Mouse (Mus musculus) MEL (cell line): ENCODE results near the gene Rpl26.

Experiments
- CTCF ChIP-seq, 3 experiments: IDR thresholded peaks in 2 of 3; conservative IDR thresholded peaks in 1 of 3; 2 replicates each; pipeline ENCODE4 v1.5.1; 2011 to 2012; ENCODE audit warnings: low read length in 3 of 3, low read depth in 2 of 3, mild to moderate bottlenecking in 2 of 3, improper control_type of control experiment in 1 of 3, inconsistent platforms in 1 of 3, mixed read lengths in 1 of 3, moderate library complexity in 1 of 3; ENCODE audit not compliant: control insufficient read depth in 1 of 3, insufficient read depth in 1 of 3, poor library complexity in 1 of 3, severe bottlenecking in 1 of 3
- POLR2A ChIP-seq, 2 experiments: IDR thresholded peaks; 2 replicates each; pipeline ENCODE4 v1.6.1; 2011 to 2012; ENCODE audit warnings: low read length in 2 of 2, mild to moderate bottlenecking in 2 of 2, control low read depth in 1 of 2, improper control_type of control experiment in 1 of 2, low read depth in 1 of 2, moderate library complexity in 1 of 2; ENCODE audit not compliant: control insufficient read depth in 1 of 2, insufficient read depth in 1 of 2, poor library complexity in 1 of 2
- ZMIZ1 ChIP-seq: IDR thresholded peaks from 2 replicates; pipeline ENCODE4 v1.6.1; 2012; ENCODE audit warnings: low read depth, mild to moderate bottlenecking, inconsistent platforms, low read length, improper control_type of control experiment, moderate library complexity
- ZNF384 ChIP-seq: IDR thresholded peaks from 2 replicates; pipeline ENCODE4 v1.6.1; 2012; ENCODE audit warnings: low read depth, mild to moderate bottlenecking, inconsistent platforms, low read length, improper control_type of control experiment

DNA sequence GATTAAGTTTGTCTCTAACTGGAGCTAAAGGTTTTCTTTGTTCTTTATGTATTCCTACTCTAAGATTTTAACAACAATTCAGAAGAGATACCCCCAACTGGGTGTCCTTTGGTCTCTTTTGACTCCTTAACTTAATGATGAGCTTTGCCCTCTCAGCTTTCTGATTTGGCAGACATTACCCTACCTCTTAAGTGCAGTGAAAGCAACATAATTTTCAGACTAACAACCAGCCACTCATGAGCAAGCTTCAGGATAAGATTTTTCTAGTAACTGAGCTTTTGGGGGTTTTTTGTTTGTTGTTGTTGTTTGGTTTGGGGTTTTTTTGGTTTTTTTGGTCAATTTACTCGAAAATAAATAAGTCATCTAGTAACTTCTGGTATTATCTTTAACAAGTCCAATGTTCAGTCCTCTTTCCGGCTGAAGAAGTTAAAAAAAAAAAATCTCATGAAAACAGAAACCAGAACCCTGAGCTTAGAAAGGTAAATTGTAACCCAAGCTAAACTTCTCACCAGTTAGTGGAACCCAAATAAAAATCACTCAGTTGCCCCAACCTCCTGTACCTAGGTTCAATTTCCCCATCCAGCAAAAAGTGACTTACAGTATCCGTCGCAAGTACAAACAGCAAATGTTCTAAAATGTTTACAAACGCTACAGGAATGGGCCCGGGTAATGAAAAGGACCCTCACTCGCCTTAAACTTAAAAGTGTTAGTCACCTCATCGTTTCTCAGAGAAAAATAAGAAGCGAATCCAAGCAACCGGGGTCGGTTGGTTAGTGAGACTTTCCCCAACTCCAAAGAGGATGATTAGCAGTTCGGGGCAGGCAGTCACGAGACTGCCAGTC is 49.5 kb upstream of the Rpl26 start:
- TF ChIP-seq POLR2A (IDR thresholded peaks at IDR 0.05; ENCODE audit: control insufficient read depth in 1 of 2, insufficient read depth in 1 of 2, low read depth in 1 of 2, low read length in 2 of 2, poor library complexity in 1 of 2) (no peak), CTCF (IDR thresholded peaks at IDR 0.05 in 2 of 3, conservative IDR thresholded peaks at IDR 0.05 in 1 of 3; ENCODE audit: control insufficient read depth in 1 of 3, insufficient read depth in 1 of 3, low read depth in 2 of 3, low read length in 3 of 3, poor library complexity in 1 of 3, severe bottlenecking in 1 of 3) (no peak), ZNF384 (peak; percentile 72), ZMIZ1 (no peak)
